Mouse (Mus musculus) MN1 (cell line): ENCODE measurements around the gene Slc17a3.

Experiments
- DNase-seq: peaks from one replicate; pipeline ENCODE4 v3.0.0-alpha.2; 2016; ENCODE audit warnings: low spot score

The Slc17a3 gene

DNA sequence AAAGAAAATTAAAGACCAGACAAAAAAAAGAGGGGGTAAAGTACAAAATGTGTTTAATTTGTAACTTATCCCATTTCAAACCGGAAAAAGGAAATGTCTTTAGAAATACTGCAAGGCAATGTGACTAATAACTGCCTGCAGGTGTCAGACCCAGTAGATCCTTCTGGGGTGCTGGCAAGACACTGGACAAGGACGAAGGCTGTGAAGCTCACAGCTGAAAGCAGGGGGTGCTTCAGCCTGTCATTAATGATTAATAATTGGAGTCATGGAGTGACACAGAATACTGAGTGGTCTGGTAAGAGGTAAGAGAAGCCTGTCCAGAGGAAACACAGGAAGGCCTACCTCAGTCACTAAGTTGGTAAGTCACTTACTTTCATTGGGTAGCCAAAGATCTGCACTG lies at the start of gene Slc17a3:
TSS of gene Slc17a3 (plus strand) at position 127 of the 400 bp plus-strand sequence.
- no peak for DNase-seq

DNA sequence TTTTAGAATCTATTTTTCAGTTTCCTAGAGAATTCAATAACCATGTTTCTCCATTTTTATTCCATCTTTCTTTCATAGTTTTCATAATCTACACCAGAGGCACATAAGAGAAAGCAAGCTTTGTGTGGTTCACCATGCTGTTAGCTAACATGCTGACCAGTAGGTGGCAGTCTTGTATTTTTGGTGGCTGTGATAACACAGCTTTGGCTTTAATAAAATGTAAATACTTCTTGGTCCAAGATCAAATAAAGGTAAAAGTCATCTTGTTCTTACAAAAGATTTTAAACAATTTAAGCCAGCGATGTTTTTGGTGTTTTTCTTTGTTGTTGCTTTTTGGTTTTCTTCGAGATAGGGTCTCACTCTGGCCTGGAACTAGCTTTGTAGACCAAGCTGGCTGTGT lies 46.7 kb upstream of the Slc17a3 start:
- DNase-seq = peak; percentile 58

DNA sequence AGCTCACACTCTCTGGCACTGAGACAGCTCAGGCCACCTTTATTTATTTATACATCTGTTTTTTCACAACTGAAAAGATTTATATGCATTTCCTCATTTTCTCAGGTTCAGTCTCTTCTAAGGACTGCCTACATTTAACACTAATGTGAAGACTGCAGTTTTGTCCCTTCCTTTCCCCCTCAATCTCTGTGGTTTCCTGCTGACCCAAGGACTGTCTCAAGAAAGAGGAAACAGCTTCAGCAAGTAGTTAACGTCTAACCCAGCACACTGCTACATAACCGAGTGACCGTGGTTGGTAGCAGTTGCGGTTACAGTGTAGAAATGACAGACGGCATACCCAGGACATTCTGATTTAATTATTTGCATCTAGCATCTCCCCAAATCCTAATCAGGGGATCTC lies 39.8 kb upstream of the Slc17a3 start:
- DNase-seq = no peak

DNA sequence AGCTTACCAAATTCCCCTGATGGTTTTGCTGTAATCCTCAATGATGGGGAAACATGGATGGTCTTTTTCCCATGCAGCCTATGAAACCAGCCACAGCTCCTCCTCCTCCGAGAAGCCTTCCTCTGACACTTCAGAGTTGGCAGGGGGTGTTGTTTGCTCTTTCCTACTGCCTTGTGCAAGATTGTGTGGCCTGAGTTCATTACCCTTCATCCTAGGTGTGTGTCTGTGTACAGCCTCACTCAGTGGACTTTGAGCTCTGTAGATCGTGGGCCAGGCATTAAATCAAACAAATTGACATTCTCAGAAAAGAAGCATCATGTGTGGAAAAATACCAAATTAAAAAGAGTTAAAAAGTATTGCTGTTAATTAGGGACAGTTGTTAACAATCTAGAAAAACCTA lies 34.7 kb upstream of the Slc17a3 start:
- DNase-seq = no peak

DNA sequence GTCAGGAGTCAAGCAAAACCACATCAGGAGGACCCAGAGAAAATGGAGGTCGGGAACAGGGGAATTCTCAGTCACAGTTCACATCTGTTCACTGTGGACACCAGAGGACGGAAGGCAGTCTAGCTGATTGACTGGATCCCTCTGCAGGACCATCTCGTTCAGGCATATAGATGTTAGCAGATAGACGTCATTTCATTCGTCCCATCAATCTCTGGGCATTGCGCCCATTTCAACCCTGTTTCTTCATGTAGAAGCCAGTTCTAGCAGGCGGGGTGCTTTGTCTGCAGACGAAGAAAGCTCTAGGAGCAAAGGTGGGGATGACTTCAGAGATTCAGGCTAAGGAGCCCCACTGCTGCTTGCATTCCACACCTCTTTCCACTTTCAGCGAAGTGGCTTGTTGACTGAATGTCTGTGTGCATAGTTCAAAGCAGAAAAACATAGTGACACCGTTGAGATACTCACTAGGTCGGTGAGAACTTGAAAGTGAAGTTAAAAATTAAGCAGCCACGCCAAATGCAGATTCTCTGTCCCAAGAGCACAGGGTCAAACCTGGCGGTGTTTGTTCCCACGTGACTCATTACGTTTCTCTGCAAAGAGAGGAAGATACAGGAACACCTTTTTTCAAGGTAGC lies 32.7 kb upstream of the Slc17a3 start, which contains the start of gene Slc17a2:
TSS of gene Slc17a2 (plus strand) at position 572 of the 631 bp plus-strand sequence.
- DNase-seq = no peak

DNA sequence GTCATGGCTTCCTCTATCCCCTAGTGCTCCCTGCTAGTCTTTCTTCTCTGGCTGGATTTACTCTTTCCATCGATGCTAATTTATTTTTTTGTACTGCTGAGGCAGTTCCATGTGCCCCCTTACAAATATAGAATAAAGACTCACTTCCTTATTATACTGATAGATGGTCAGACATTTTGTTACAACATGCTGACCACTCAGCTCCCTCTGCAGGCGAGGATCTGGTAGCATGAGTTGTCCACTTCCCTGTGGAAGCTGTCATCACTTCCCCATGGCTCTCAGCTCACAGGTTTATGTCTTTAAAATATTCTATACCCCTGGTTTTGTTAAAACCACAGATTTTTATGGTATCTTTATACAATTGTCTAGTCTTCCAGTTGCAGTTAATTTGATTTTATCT lies 23.1 kb upstream of the Slc17a3 start:
- no peak for DNase-seq

DNA sequence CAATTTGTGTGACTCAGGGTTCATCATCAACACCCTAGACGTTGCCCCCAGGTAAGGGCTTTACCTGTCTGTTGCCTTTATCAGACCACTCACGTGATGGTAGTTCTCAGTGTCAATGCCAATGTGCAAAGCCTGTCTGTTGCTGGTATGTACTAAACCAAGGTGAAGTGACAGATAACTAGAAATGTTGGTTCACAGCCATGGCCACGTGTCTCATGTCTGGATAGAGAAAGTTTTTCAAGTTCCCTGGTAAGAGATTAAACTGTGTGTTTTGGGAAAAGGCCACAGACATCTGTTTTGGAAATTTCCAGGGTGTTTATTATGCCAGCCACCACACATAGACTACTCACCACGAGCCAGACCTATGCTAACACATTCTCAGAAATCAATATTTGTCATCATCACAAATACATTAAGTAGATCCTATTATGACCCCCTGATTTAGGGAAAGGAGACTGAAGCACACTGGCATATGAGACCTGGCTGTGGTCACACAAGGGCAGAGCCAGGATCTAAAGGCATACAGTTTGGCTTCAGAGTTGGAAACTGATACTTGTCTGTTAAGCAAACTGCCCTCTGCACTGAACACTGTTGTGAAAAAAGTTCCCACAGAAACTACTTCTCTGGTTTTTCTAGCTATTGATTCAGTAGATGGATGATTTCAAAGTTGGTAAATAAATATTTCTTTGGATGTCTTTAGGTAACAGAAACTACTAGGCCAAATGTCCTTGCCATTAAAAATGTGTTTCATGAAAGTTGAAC lies 18.9 kb upstream of the Slc17a3 start:
- no peak for DNase-seq

DNA sequence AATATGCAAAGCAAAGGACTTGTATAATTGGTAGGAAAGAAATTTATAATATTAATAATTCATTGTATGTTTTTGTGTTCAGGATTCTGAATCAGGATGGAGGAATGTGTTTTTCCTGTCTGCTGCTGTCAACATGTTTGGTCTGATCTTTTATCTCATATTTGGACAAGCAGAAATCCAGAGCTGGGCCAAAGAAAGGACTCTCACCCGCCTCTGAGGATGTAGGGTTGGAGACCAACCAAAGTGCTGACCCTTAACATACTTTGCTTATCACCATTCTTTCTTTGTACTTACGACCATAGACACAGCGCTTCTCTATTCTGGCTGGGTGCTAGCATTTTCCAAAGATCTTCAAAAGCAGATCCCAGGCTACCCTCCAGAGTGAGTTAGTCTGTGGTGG lies 17.0 kb upstream of the Slc17a3 start:
- DNase-seq = no peak

DNA sequence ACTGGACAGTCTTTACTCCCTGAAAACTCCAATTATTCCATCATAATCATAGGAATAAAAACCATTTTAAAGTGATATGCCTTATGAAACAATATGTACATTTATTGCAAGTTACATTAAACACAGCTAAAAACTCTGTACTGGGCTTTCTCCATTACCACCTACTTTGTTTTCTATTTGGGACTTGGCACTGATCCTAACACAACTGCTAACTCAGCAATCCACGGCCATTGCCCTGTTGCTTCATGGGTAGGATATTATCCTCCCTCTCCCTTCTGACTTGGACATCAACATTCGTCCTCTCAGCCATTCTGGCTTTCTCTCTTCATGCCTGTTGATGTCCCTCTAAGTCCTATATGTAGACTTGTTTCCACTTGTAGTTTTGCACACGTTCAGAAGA lies 12.6 kb upstream of the Slc17a3 start:
- DNase-seq = no peak

DNA sequence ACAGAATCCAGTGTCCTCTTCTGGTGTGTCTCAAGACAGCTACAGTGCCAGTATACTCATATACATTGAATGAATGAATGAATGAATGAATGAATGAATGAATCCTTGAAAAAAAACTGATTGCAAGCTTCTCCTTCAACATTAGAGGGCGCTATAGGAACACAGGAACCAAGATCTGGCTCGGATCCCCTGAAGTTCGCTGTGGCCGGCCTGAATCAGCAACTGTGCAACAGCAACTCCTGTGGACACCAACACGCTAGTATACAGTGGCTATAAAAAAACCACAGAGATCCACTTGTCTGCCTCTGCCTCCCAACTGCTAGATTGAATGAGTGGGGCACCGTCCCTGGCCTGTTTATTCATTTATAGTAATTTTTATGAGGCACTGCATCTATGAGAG lies 6.2 kb upstream of the Slc17a3 start:
- DNase-seq = peak; percentile 43

DNA sequence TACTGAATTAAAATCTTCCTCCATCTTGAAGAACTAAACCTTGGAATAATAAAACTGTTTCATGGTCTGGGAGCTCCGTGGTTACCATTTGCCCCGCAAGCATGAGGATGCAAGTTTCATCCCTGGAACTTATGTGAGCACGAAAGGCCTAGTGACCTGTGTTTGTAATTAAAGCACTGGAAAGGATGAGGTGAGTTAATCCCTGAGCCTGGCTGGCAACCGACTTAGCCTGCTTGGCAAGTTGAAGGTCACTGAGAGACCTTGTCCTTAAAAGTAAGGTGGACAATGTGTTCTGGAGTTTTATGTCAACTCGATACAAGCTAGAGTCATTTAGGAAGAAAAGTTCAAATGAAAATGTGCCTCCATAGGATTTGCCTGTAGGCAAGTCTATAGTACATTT lies 4.4 kb upstream of the Slc17a3 start:
- DNase-seq = no peak

DNA sequence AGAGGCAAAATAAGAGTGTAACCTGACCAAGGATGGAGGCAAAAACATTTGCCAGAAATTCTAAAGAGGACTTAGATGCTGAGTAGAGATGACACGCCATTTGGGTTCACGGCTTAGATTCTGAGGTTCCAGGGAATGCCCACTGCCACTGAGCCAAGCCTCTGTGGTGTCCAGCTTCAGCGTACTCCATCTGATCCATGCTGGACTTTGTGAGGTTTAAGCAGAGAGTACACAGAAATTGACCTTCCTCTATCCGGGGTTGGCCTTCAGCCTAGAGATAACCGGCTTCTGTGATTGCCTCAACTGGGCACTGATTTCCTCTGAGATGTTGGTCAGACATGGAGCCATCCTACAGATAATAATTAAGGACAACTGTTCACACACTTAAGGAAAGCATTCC lies 2.6 kb upstream of the Slc17a3 start:
- DNase-seq = no peak

DNA sequence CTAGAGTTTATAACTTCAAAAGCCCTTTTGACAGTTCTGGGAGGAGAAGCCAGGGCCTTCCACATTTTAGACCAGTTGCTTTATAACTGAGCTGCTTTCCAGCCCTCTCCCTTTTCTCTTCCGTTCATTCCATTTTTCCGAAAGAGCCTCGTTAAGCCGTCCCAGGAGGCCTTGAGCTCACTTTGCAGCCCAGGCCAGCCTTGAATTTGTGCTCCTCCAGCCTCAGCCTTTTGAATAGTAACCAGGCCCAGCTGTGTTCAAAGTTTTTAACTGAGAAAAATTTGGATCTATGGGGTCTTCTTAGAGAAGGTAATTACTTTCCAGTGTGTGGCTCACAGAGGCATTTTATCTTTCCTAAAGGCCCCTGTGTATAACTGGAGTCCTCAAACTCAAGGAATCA lies 6.6 kb downstream of the Slc17a3 start:
- no peak for DNase-seq

DNA sequence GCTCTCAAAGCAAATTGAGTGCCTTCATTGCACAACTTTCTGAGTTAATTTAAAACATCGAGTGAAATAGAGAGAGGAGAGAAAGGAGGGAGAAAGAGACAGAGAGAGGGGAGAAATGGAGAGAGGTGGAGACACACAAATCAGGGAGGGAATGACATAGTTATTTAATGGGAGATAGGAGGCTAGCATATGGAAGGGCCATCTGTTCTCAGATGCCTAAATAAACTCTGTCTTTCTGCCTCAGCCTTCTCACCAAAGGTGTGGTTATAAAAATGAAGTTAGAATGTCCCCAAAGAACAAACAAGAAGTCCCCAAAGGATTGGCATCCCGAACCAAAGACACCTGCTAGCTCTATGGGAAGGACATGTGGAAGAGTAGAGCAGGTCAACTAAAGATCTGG lies 10.1 kb downstream of the Slc17a3 start:
- no peak for DNase-seq

DNA sequence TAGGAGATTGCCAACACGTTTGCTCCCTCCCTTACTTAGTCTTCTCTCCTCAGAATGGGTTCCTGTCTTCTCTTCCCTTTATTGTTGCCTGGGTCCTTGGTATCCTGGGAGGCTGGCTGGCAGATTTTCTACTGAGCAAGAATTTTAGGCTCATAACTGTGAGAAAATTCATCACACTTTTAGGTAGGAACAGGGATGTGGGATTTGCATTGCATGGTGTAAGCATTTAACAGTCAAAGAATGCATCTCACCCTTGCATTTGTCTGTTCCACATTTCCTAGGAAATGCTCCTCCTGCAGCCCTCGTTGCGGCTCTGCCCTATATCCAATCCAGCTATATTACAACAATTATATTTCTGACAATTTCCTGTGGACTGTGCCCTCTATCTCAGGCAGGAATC lies 17.2 kb downstream of the Slc17a3 start:
- DNase-seq = no peak

DNA sequence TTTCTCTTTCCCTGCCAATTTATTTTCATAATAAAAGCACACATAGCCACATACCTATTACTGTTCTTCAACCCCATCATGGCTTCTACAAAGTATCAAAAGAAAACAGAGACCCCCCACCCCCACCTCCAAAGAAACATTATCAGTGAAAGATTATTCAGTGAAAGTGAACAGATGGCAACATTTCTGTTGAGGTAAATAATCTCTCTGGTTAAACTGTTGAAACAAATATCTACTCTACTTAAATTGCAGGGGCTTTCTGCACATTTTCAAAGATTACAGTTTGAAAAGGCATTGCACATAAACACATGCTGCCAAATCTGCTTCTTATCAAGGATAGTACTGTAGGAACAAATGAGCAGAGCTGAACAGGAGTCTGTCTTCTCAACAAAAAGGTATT lies 22.6 kb downstream of the Slc17a3 start:
- DNase-seq = no peak

DNA sequence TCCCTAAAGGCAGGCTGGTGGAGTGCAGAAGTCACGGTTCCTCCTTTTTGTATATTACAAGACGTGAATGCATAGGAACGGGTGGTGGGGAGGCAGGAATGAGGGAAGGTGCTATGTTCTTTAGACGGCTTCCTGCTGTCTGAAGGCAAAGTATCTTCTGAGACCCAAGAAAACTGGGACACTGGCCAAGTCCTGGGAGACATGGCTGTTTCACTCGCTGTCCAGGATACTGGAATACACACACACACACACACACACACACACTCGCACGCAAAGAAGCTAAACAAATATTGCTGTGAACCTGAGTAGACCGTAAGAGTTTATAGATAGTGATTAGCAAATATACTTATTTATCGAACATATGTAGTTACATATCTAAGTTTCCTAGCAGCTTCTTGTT lies 25.5 kb downstream of the Slc17a3 start:
- no peak for DNase-seq

DNA sequence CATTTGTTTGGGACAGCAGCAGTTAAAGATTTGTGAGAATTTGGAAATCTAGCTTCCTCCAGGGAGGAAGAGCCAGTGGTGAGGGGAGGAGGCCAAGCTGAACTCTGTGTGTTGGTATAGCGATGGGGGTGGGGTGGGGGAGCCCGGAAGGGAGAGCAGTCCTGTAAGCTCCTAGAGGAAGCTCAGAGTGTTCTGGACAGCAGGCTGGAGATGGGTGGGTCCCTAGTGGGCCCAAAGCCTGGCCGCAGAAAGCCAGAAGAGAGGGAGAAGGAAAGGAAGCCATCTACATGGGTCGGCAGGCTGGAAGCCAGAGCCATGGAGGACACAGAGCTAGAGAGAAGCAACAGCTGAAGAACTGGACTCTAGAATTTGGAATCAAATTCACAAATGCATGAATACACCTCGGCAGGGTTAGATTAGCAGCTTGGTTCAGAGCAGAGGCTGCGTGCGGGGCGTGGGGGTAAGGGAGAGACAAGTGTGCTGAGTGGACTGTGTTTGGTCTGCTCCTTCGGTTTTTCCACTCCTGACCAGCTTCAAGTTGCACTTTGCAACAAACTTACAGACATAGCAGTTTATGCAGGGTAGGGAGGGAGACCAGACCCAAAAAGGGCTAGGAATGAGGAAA lies 27.0 kb downstream of the Slc17a3 start:
- no peak for DNase-seq

DNA sequence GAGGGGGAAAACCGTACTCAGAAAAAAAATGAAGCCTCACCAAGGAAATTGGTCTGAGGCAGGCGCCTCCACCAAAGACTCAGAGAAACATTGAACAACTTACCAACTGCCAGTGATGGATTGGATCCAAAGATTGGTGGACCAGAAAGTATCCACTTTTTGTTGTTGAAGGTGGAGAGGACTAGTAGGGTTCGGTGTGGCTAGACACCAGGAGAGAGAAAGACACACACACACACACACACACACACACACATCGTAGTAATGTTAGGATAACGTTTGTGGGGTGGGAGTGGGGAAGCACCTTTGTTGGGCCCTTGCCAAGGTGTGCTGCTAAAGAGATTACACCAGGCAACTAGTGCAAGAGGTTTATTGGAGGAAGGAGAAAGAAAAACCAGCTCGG lies 27.8 kb downstream of the Slc17a3 start:
- no peak for DNase-seq

DNA sequence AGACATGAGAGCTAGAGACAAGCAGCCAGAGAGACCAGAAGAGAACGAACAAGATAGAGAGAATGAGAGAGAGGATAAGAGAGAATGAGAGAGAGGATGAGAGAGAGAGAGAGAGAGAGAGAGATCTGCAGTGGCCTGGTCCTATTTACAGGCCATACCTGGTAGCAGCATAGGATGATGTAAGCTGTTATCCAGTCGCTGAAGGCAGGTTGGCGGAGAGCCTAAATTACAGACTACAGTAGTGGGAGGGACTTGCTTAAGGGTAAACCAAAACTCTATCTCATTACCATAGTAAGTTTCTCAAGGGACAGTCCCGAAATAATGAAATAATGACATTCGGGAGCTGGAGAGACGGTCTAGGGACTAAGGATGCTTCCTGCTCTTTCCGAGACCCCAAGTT lies 28.2 kb downstream of the Slc17a3 start, which contains the start of gene Slc17a1:
TSS of gene Slc17a1 (plus strand) at position 346 of the 400 bp plus-strand sequence.
- DNase-seq = no peak

DNA sequence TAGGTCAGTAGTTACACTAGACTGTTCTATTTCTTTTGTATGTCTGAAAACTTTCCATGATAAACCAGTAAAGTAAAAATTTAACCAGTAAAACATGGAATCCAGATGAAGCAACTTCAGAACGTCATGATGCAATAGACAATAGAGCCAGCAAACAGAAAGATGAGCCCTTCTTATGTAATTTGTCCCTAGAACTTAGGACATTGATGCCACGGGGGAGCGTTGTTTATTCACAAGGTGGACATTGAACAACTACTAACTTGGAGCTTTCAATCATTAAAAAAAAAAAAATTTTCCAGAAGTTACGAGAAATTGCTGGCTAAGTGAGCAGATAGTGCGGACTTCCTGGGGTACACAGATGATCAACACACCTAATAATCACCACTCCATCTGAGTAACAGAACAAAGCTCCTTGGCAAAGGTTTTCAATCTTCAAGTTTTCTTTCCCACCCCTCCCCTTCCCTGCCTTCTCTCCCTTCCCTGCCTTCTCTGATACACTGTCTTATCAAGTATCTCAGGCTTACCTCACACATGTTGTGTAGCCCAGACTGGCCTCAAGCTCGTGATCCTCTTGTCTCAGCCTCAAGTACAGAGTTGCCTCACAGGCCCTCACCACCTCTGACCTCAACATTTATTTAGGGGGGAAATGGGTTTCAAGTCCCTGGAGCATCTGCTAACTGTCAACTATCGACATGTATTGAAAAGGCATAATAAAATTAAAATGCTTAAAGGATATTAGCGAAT lies 29.7 kb downstream of the Slc17a3 start:
- DNase-seq = no peak

DNA sequence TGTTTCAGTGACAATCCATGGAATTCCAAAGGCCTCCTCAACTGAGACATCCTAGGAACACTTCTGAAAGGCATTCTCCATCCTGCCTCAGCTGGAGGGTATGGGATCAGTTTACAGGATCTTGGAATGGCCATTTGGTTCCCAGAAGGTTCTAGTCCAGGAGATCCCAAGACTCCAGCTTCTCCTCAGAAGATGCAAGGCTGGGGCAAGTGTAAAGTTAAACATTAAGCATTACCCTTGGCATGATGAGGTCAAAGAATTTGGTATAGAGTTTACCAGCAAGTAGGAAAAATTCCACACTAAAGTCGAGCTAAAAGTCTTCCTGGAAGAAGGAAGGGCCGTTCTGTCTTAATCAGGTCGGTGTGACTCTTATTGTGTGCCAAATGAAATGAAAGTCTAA lies 30.8 kb downstream of the Slc17a3 start:
- DNase-seq = no peak

DNA sequence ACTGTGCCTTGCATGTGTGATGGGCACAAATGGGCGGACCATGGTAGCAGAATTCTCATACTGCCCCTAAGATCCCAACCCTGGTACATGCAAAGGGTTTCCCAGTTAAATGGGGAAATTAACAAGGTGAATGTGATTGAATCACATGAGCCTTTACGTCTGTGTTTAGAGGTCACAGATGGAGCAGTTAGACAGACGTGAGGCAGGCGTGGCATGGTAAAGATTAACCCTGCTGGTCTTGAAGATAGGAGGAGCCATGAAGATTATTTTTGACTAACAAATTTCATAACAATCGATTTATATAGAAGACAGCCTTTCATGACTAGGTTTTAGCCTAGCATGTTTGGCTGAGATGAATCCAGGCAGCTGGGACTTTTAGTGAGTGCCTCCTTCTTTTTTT lies 33.9 kb downstream of the Slc17a3 start:
- DNase-seq = no peak
